Mouse (Mus musculus) cerebellum, adult 2 months (tissue): Measurements from ENCODE around the gene Wnt7b.

Source experiments
- CTCF ChIP-seq: fragments of 200-500 bp; IDR thresholded peaks from 2 replicates; pipeline ENCODE4 v1.5.1; 2011; ENCODE audit warnings: low read depth, mild to moderate bottlenecking, control low read depth, low read length, moderate library complexity, borderline replicate concordance; ENCODE audit not compliant: insufficient read depth
- POLR2A ChIP-seq: fragments of 200-500 bp; IDR thresholded peaks from 2 replicates; pipeline ENCODE4 v1.6.1; 2011; ENCODE audit warnings: low read length, control low read depth, borderline replicate concordance; ENCODE audit not compliant: insufficient read depth

DNA sequence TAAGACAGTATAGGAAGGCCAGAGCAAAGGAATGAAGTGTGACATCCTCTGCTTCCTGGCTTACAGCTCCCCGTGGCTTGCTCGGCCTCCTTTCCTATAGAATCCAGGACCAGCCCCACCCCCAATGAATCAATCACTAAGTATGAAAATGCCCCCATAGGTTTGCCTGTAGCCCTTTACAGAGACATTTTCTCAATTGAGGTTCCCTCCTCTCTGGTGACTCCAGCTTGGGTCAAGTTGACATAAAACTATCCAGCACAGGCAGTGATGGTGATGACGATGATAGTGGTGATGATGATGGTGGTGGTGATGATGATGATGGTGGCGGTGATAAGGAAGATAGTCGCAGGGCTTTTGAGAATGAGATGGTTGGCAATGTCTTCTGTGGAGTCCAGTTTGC lies 16.2 kb upstream of the Wnt7b start:
- TF ChIP-seq POLR2A: no peak
- no peak for TF ChIP-seq CTCF
